Mouse (Mus musculus) CH12.LX (cell line): ENCODE data around the gene Trappc3. TPM values are rescaled to one million over a fixed set of nuclear protein-coding genes. Genes with fewer than 3 reads are reported as not detected.
"Not testable (repeated sequence)": the region's sequence is repeated elsewhere in the genome, so short reads cannot be mapped to it uniquely, and the experiment has no call there.

Experiments used
- DNase-seq: peaks from one replicate; pipeline ENCODE4 v3.0.0-alpha.2; 2013; ENCODE audit errors: extremely low read depth
- H3K27ac ChIP-seq: 2 replicates; pipeline ENCODE4 v1.5.1; 2012; ENCODE audit warnings: low read depth, mild to moderate bottlenecking, control low read depth, moderate library complexity; ENCODE audit not compliant: insufficient read depth
- H3K27me3 ChIP-seq: replicated peaks from 2 replicates; pipeline ENCODE3; 2012; ENCODE audit warnings: inconsistent platforms
- H3K36me3 ChIP-seq, 2 experiments: replicated peaks in 1 of 2; 2 replicates each; pipeline versions ENCODE3 to v1.6.1; 2012; ENCODE audit warnings: inconsistent platforms in 1 of 2, low read length in 1 of 2, mild to moderate bottlenecking in 1 of 2, mixed read lengths in 1 of 2, moderate library complexity in 1 of 2; ENCODE audit not compliant: control insufficient read depth in 1 of 2, insufficient read depth in 1 of 2
- H3K4me1 ChIP-seq, 2 experiments: 2 replicates each; pipeline ENCODE4 v1.6.1; 2012; ENCODE audit warnings: inconsistent platforms in 1 of 2, moderate library complexity in 1 of 2; ENCODE audit not compliant: insufficient read depth in 2 of 2, control insufficient read depth in 1 of 2
- H3K4me2 ChIP-seq: 2 replicates; pipeline ENCODE4 v1.6.1; 2012; ENCODE audit warnings: low read depth, mild to moderate bottlenecking, control low read depth; ENCODE audit not compliant: poor library complexity, insufficient read depth, severe bottlenecking
- H3K4me3 ChIP-seq, 3 experiments: fragments of 150-350 bp in 1 of 3; sonication (generic) in 1 of 3; replicated peaks in 1 of 3; 2 replicates each; pipeline versions ENCODE3 to v1.5.1; 2011 to 2012; ENCODE audit warnings: low read depth in 2 of 3, low read length in 2 of 3, mild to moderate bottlenecking in 2 of 3, moderate library complexity in 2 of 3, control low read depth in 1 of 3, improper control_type of control experiment in 1 of 3, inconsistent platforms in 1 of 3, mixed read lengths in 1 of 3; ENCODE audit not compliant: poor library complexity in 1 of 3
- H3K79me2 ChIP-seq: replicated peaks from 2 replicates; pipeline ENCODE4 v1.6.1; 2012; ENCODE audit warnings: mild to moderate bottlenecking, moderate library complexity; ENCODE audit not compliant: control insufficient read depth, poor library complexity, insufficient read depth, severe bottlenecking; ENCODE audit errors: extremely low read depth
- H3K9ac ChIP-seq: 2 replicates; pipeline ENCODE4 v1.6.1; 2012; ENCODE audit warnings: low read depth, mild to moderate bottlenecking, control low read depth, moderate library complexity; ENCODE audit not compliant: insufficient read depth
- H3K9me3 ChIP-seq: replicated peaks from 2 replicates; pipeline ENCODE3; 2012; ENCODE audit warnings: low read length, inconsistent platforms, mixed read lengths
- BHLHE40 ChIP-seq: IDR thresholded peaks from 2 replicates; pipeline ENCODE4 v1.6.1; 2011; ENCODE audit warnings: mild to moderate bottlenecking, low read depth, low read length, improper control_type of control experiment
- CHD1 ChIP-seq: IDR thresholded peaks from 2 replicates; pipeline ENCODE4 v1.6.1; 2012; ENCODE audit warnings: low read depth, low read length, improper control_type of control experiment, inconsistent platforms
- CTCF ChIP-seq, 2 experiments: IDR thresholded peaks in 1 of 2; conservative IDR thresholded peaks in 1 of 2; 2 replicates each; pipeline ENCODE4 v1.5.1; 2011 to 2012; ENCODE audit warnings: low read depth in 2 of 2, low read length in 2 of 2, improper control_type of control experiment in 1 of 2, inconsistent platforms in 1 of 2, mild to moderate bottlenecking in 1 of 2, moderate library complexity in 1 of 2
- ELF1 ChIP-seq: IDR thresholded peaks from 2 replicates; pipeline ENCODE4 v1.6.1; 2014; ENCODE audit warnings: low read depth, mild to moderate bottlenecking, inconsistent platforms, low read length, improper control_type of control experiment
- ETS1 ChIP-seq: conservative IDR thresholded peaks from 2 replicates; pipeline ENCODE4 v1.6.1; 2012; ENCODE audit warnings: low read depth, mild to moderate bottlenecking, inconsistent platforms, low read length, improper control_type of control experiment, moderate library complexity
- GABPA ChIP-seq: IDR thresholded peaks from 2 replicates; pipeline ENCODE4 v1.6.1; 2012; ENCODE audit warnings: low read depth, low read length, improper control_type of control experiment, inconsistent platforms; ENCODE audit not compliant: insufficient replicate concordance
- IRF4 ChIP-seq: IDR thresholded peaks from 2 replicates; pipeline ENCODE4 v1.6.1; 2014; ENCODE audit warnings: low read depth, mild to moderate bottlenecking, inconsistent platforms, low read length, improper control_type of control experiment
- JUN ChIP-seq: IDR thresholded peaks from 2 replicates; pipeline ENCODE4 v1.6.1; 2011; ENCODE audit warnings: low read depth, mild to moderate bottlenecking, low read length, improper control_type of control experiment, moderate library complexity; ENCODE audit not compliant: insufficient read depth
- MAFK ChIP-seq: IDR thresholded peaks from 2 replicates; pipeline ENCODE4 v1.6.1; 2011; ENCODE audit warnings: low read length, improper control_type of control experiment; ENCODE audit not compliant: insufficient replicate concordance
- MEF2A ChIP-seq: IDR thresholded peaks from 2 replicates; pipeline ENCODE4 v1.6.1; 2014; ENCODE audit warnings: low read depth, mild to moderate bottlenecking, inconsistent platforms, low read length, improper control_type of control experiment, borderline replicate concordance
- MXI1 ChIP-seq: IDR thresholded peaks from 2 replicates; pipeline ENCODE4 v1.6.1; 2011; ENCODE audit warnings: mild to moderate bottlenecking, low read depth, low read length, improper control_type of control experiment
- NRF1 ChIP-seq: IDR thresholded peaks from 2 replicates; pipeline ENCODE4 v1.6.1; 2014; ENCODE audit warnings: low read depth, mild to moderate bottlenecking, inconsistent platforms, low read length, improper control_type of control experiment, moderate library complexity
- RAD21 ChIP-seq: IDR thresholded peaks from 2 replicates; pipeline ENCODE4 v1.6.1; 2011; ENCODE audit warnings: low read depth, mild to moderate bottlenecking, low read length, improper control_type of control experiment, moderate library complexity
- RCOR1 ChIP-seq: conservative IDR thresholded peaks from 2 replicates; pipeline ENCODE4 v1.6.1; 2012; ENCODE audit warnings: low read depth, mild to moderate bottlenecking, inconsistent platforms, low read length, improper control_type of control experiment
- SIN3A ChIP-seq: IDR thresholded peaks from 2 replicates; pipeline ENCODE4 v1.6.1; 2012; ENCODE audit warnings: low read length, improper control_type of control experiment, inconsistent platforms
- SMC3 ChIP-seq: IDR thresholded peaks from 2 replicates; pipeline ENCODE4 v1.6.1; 2011; ENCODE audit warnings: low read depth, low read length, improper control_type of control experiment
- TCF12 ChIP-seq: IDR thresholded peaks from 2 replicates; pipeline ENCODE4 v1.6.1; 2014; ENCODE audit warnings: low read depth, mild to moderate bottlenecking, inconsistent platforms, low read length, improper control_type of control experiment
- USF2 ChIP-seq: conservative IDR thresholded peaks from 2 replicates; pipeline ENCODE4 v1.6.1; 2011; ENCODE audit warnings: low read depth, low read length, improper control_type of control experiment
- ZC3H11A ChIP-seq: IDR thresholded peaks from 2 replicates; pipeline ENCODE4 v1.6.1; 2012; ENCODE audit warnings: low read depth, mild to moderate bottlenecking, inconsistent platforms, low read length, improper control_type of control experiment
- ZKSCAN1 ChIP-seq: IDR thresholded peaks from 2 replicates; pipeline ENCODE4 v1.6.1; 2012; ENCODE audit warnings: low read depth, inconsistent platforms, low read length, improper control_type of control experiment, borderline replicate concordance
- ZMIZ1 ChIP-seq: IDR thresholded peaks from 2 replicates; pipeline ENCODE4 v1.6.1; 2012; ENCODE audit warnings: low read depth, mild to moderate bottlenecking, inconsistent platforms, low read length, improper control_type of control experiment
- ZNF384 ChIP-seq: IDR thresholded peaks from 2 replicates; pipeline ENCODE4 v1.6.1; 2012; ENCODE audit warnings: low read depth, low read length, improper control_type of control experiment, inconsistent platforms
- dilution Hi-C: fragments of 300-500 bp; cut with MboI; formaldehyde crosslinking; loops from 2 replicates; pipeline ENCODE4 v1.14.3; 2020; ENCODE audit warnings: low sequenced_read_pairs; ENCODE audit not compliant: extremely low pct_unique_long_range_greater_than_20kb, extremely low pct_ligation_motif_present
- in situ Hi-C: fragments of 300-500 bp; cut with MboI; formaldehyde crosslinking; loops from 3 replicates; pipeline ENCODE4 v1.14.3; 2019; ENCODE audit warnings: low sequenced_read_pairs, low pct_ligation_motif_present, low pct_unique_long_range_greater_than_20kb, mixed read lengths
- polyA plus RNA-seq: library from polyadenylated mRNA; unstranded; fragments of >175 nt; gene quantifications from 2 replicates; pipeline ENCODE4 v1.2.1, GENCODE M21; 2012; ENCODE audit warnings: low read depth; ENCODE audit not compliant: insufficient read length
- total RNA-seq, 2 experiments: library from RNA; depleted of rRNA; stranded (reverse); fragments of 300-350 nt in 1 of 2; fragments of >200 nt in 1 of 2; gene quantifications; 2 replicates each; pipeline ENCODE4 v1.2.3; 2012 to 2014

The Trappc3 gene
- total and polyA plus RNA-seq, 3 experiments, result 72.7 to 94.8 (median 74.1) TPM

DNA sequence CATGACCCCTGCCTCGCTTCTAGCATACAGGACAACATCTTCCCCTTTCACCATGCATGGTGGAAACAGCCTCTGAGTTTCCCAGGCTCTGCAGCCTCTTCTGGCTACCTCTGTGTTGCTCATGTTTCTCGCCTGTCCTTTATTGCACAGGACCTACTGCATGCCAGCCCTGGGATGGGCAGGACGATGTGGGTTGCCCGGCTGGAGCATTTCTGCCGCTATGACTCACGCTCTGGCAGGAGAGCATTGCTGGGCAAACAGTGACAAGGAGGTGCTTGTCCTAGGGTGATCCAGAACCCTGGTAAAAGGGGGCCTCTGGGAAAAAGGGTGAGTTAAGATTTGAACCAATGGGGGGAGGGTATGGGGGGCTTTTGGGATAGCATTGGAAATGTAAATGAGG lies 44.4 kb upstream of the Trappc3 start:
- Histone ChIP-seq H3K4me3 (no peak overlapping the region), H3K9ac (no peak overlapping the region), H3K9me3 (no peaks in the 10 kb centered on the region), H3K79me2 (no peaks in the 10 kb centered on the region), H3K4me1 (peaks cover 5 to 13% of the 10 kb centered on the region in 2 experiments), H3K27me3 (no peaks in the 10 kb centered on the region), H3K36me3 (no peaks in the 10 kb centered on the region), H3K4me2 (no peak overlapping the region), H3K27ac (no peak overlapping the region)
- dilution Hi-C loops, result no loop called here
- no peak for DNase-seq
- no peak for TF ChIP-seq RAD21
- TF ChIP-seq NRF1, result no peak
- TF ChIP-seq ZC3H11A, result no peak
- no peak for TF ChIP-seq JUN
- TF ChIP-seq SMC3, result no peak
- TF ChIP-seq ELF1, result no peak
- TF ChIP-seq CHD1, result no peak
- TF ChIP-seq IRF4, result no peak
- in situ Hi-C loops, result no loop called here

- in situ Hi-C loops, H3K9me3 ChIP-seq, H3K36me3 ChIP-seq, DNase-seq, H3K27ac ChIP-seq: not testable (repeated sequence)
- TF ChIP-seq CTCF (conservative IDR thresholded peaks at IDR 0.05 in 1 of 2, IDR thresholded peaks at IDR 0.05 in 1 of 2; ENCODE audit: low read depth in 2 of 2, low read length in 2 of 2), result peak in 1 of 2 experiments; percentile 6; a peak in 1 of 4 replicates
- TF ChIP-seq, all 38 proteins: peak for 1; not testable (repeated sequence) for 37
- H3K79me2 ChIP-seq, H3K9ac ChIP-seq, H3K4me2 ChIP-seq, H3K27me3 ChIP-seq, H3K4me3 ChIP-seq, dilution Hi-C loops: not testable (repeated sequence)
- H3K4me1 ChIP-seq, result peaks cover 5 to 13% of the 10 kb centered on the region in 2 experiments
Measured at GRCm38 (mm10) chr4:126219540-126219939, 42.6 kb upstream of the Trappc3 start.

DNA sequence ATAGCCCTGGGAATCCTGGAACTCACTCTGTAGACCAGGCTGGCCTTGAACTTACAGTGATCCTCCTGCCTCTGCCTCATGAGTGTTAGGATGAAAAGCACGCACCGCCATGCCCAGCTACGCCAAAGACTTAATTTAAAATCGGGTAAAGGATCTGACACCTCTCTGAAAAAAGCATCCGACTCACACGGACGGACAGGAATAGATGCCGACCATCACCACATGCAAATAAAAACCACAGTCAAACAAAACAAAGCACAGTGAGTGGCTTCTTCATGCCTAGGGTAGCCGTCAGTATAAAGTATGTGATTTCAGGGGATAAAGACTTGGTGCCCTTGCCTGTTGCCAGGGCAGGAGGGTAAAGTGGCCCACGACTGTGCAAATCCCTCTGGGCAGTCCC lies 42.1 kb upstream of the Trappc3 start:
- DNase-seq, result peak; percentile 60
- in situ Hi-C loops (no loop called here), dilution Hi-C loops (no loop called here)
- Histone ChIP-seq H3K79me2 (no peaks in the 10 kb centered on the region), H3K9me3 (no peaks in the 10 kb centered on the region), H3K27ac (no peak overlapping the region), H3K4me3 (no peak overlapping the region), H3K36me3 (no peaks in the 10 kb centered on the region), H3K9ac (no peak overlapping the region), H3K4me2 (peak overlapping the region; percentile 43), H3K4me1 (peaks cover 5 to 13% of the 10 kb centered on the region in 2 experiments), H3K27me3 (no peaks in the 10 kb centered on the region)
- TF ChIP-seq CTCF (conservative IDR thresholded peaks at IDR 0.05 in 1 of 2, IDR thresholded peaks at IDR 0.05 in 1 of 2; ENCODE audit: low read depth in 2 of 2, low read length in 2 of 2) (no peak), ETS1 (no peak), JUN (no peak), RCOR1 (no peak), USF2 (no peak), BHLHE40 (peak; percentile 43; the same call in 1 of the 2 replicates), MAFK (no peak), MEF2A (peak; percentile 90), GABPA (no peak), ZMIZ1 (no peak), MXI1 (no peak), ZKSCAN1 (no peak), SIN3A (no peak), ZNF384 (no peak), TCF12 (no peak)
